Comparison of ENCODE assay signal across 8 mouse cellular contexts in genomic region chr14:47086743-47087142, GRCm38 (mm10).
DNase-seq lines count a peak whose midpoint lies in the region; ATAC-seq and TF ChIP-seq lines count a peak whose summit lies in the region.

No protein-coding gene starts in this region.

- 4% methylated on average over 16 of the region's 16 CpGs for WGBS in forebrain, embryonic 11.5 days

- peaks cover 15% of the 10 kb centered on the region for H3K4me1 ChIP-seq in E14TG2a.4 (replicated peaks; ENCODE audit: low read depth, low read length)
- H3K4me1 ChIP-seq in forebrain, embryonic 11.5 days (replicated peaks; ENCODE audit: control insufficient read depth, insufficient read depth, low read length) = peaks cover 4% of the 10 kb centered on the region; the same call in 1 of the 2 replicates

- H3K36me3 ChIP-seq in E14TG2a.4 (ENCODE audit: insufficient read depth, low read length) = no peaks in the 10 kb centered on the region
- H3K36me3 ChIP-seq in forebrain, embryonic 11.5 days (ENCODE audit: control insufficient read depth, insufficient read depth, low read length) = no peaks in the 10 kb centered on the region

- H3K9me3 ChIP-seq in E14TG2a.4 (ENCODE audit: low read length) = no peaks in the 10 kb centered on the region
- H3K9me3 ChIP-seq in forebrain, embryonic 11.5 days (ENCODE audit: control insufficient read depth, low read length) = no peaks in the 10 kb centered on the region

- H3K4me2 ChIP-seq in forebrain, embryonic 11.5 days (ENCODE audit: low read depth, low read length, severe bottlenecking) = peak overlapping the region; percentile 63

- H3K27ac ChIP-seq in forebrain, embryonic 11.5 days (ENCODE audit: low read depth, low read length) = no peak overlapping the region

- ATAC-seq in forebrain, embryonic 11.5 days (replicated peaks; ENCODE audit: low FRiP score) = peak; percentile 85
- peak; percentile 63 for ATAC-seq in neutrophil, adult 5-6 weeks (ENCODE audit: extremely low read depth, insufficient number of reproducible peaks, low FRiP score, poor library complexity, severe bottlenecking)

- H3K27me3 ChIP-seq in E14TG2a.4 (ENCODE audit: insufficient read depth, low read length) = peaks cover 20% of the 10 kb centered on the region
- H3K27me3 ChIP-seq in forebrain, embryonic 11.5 days (ENCODE audit: control insufficient read depth, insufficient read depth, low read length) = no peaks in the 10 kb centered on the region

- peak; percentile 56 for TF ChIP-seq CTCF in E14TG2a.4 (conservative IDR thresholded peaks at IDR 0.05; ENCODE audit: low read length)

- H3K4me3 ChIP-seq in E14TG2a.4 (replicated peaks; ENCODE audit: low read length) = peak overlapping the region; percentile 81
- peak overlapping the region; percentile 19; the same call in 1 of the 2 replicates for H3K4me3 ChIP-seq in forebrain, embryonic 11.5 days (ENCODE audit: low read depth, low read length)

- intact Hi-C loops in heart, postnatal 10 days (cut with DNase I) = loop anchor here (1.0 to 5.0 kb wide), 5 partner anchors 82 to 254 kb away; partner anchors contain the start of genes Cgrrf1 and Gch1

- peak; percentile 46 for DNase-seq in c-Kit-positive CD71-positive TER-119-negative erythroid progenitor cells, embryonic 14.5 days (ENCODE audit: low read depth)
- DNase-seq in forebrain, embryonic 11.5 days (ENCODE audit: low spot score) = peak; percentile 91
- DNase-seq in heart, postnatal 10 days = peak; percentile 84 to 85
- peak; percentile 59 for DNase-seq in layer of hippocampus, adult 11-12 months (ENCODE audit: low spot score)
- DNase-seq in lung, adult 18-20 months = peak; percentile 58 to 71
- DNase-seq in testis, postnatal 14 days (ENCODE audit: low spot score) = peak; percentile 63

- peak overlapping the region; percentile 55 for H3K9ac ChIP-seq in forebrain, embryonic 11.5 days (ENCODE audit: low read length)
